Mouse (Mus musculus) midbrain, embryonic 12.5 days (tissue): ENCODE results near the gene Trappc5. TPM values are rescaled to one million over a fixed set of nuclear protein-coding genes. Genes with fewer than 3 reads are reported as not detected.

ENCODE experiments used
- ATAC-seq: fragments of 200-750 bp; cut with Nextera tagmentation; 2 replicates; pipeline ENCODE4 v1.8.0; 2017; ENCODE audit warnings: low read depth, moderate TSS enrichment, moderate library complexity; ENCODE audit not compliant: low FRiP score
- H3K27ac ChIP-seq: fragments of 300-500 bp; sonication (generic); replicated peaks from 2 replicates; pipeline ENCODE4 v1.5.1; 2016; ENCODE audit warnings: mild to moderate bottlenecking
- H3K27me3 ChIP-seq: fragments of 300-500 bp; sonication (generic); 2 replicates; pipeline ENCODE4 v1.6.1; 2016; ENCODE audit warnings: mild to moderate bottlenecking
- H3K36me3 ChIP-seq: fragments of 300-500 bp; sonication (generic); 2 replicates; pipeline ENCODE4 v1.6.1; 2016
- H3K4me1 ChIP-seq: fragments of 300-500 bp; sonication (generic); 2 replicates; pipeline ENCODE4 v1.6.1; 2016
- H3K4me2 ChIP-seq: fragments of 300-500 bp; sonication (generic); replicated peaks from 2 replicates; pipeline ENCODE4 v1.6.1; 2016; ENCODE audit warnings: mild to moderate bottlenecking, moderate library complexity
- H3K4me3 ChIP-seq: fragments of 300-500 bp; sonication (generic); 2 replicates; pipeline ENCODE4 v1.5.1; 2016; ENCODE audit warnings: mild to moderate bottlenecking
- H3K9ac ChIP-seq: fragments of 300-500 bp; sonication (generic); replicated peaks from 2 replicates; pipeline ENCODE4 v1.6.1; 2016; ENCODE audit warnings: mild to moderate bottlenecking, moderate library complexity
- H3K9me3 ChIP-seq: fragments of 300-500 bp; sonication (generic); 2 replicates; pipeline ENCODE4 v1.6.1; 2016; ENCODE audit warnings: mild to moderate bottlenecking
- WGBS: fragments of 180-500 bp; shearing (Covaris S2); methylation state at CpG from one replicate; pipeline ENCODE4 v1.1.7; 2016; 5-methylcytosine and 5-hydroxymethylcytosine counted together
- polyA plus RNA-seq: library from polyadenylated mRNA; unstranded; fragments of >200 nt; fragmentation: Nextera tagmentation; extraction: Ambion mirVana; gene quantifications from 2 replicates; pipeline ENCODE4 v1.2.1, GENCODE M21; 2016

The Trappc5 gene
- polyA plus RNA-seq, 1 experiment from 2014 or later: 46.6 TPM

DNA sequence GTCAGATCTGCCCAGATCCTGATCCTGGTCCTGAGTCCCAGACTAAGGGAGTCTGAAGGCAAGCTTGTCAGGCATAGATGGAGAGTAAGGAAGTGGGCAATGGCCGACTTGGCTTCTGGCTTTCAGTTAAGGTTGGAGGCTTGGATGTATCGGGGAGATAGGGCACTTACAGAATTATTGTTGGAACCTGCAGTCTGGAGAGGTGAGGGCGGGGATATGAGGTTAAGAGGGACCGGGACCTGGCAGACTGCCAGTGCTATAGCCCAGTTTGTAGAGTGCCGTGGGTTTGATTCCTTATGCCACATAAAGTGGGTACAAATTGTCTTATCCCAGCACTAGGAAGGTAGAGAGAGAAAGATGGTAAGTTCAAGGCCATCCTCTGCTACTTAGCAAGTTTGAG, 3.6 kb downstream of the Trappc5 start:
- 98% methylated on average over 5 of the region's 5 CpGs for WGBS
- H3K4me3 ChIP-seq: no peak overlapping the region
- no peaks in the 10 kb centered on the region for H3K27me3 ChIP-seq
- no peaks in the 10 kb centered on the region for H3K9me3 ChIP-seq
- peaks cover 12% of the 10 kb centered on the region for H3K4me1 ChIP-seq
- H3K4me2 ChIP-seq: no peak overlapping the region
- peaks cover 42% of the 10 kb centered on the region for H3K36me3 ChIP-seq
- no peak overlapping the region for H3K9ac ChIP-seq
- no peak overlapping the region for H3K27ac ChIP-seq
- no peak for ATAC-seq

GRCm38 (mm10) chr8:3682435-3682834, 6.3 kb downstream of the Trappc5 start:
- 96% methylated on average over 5 of the region's 5 CpGs for whole genome bisulfite sequencing
- Histone ChIP-seq H3K4me3 (no peak overlapping the region), H3K36me3 (peaks cover 42% of the 10 kb centered on the region), H3K27ac (no peak overlapping the region), H3K27me3 (no peaks in the 10 kb centered on the region), H3K4me2 (no peak overlapping the region), H3K9ac (no peak overlapping the region), H3K9me3 (no peaks in the 10 kb centered on the region), H3K4me1 (peaks cover 7% of the 10 kb centered on the region)
- ATAC-seq: no peak

DNA sequence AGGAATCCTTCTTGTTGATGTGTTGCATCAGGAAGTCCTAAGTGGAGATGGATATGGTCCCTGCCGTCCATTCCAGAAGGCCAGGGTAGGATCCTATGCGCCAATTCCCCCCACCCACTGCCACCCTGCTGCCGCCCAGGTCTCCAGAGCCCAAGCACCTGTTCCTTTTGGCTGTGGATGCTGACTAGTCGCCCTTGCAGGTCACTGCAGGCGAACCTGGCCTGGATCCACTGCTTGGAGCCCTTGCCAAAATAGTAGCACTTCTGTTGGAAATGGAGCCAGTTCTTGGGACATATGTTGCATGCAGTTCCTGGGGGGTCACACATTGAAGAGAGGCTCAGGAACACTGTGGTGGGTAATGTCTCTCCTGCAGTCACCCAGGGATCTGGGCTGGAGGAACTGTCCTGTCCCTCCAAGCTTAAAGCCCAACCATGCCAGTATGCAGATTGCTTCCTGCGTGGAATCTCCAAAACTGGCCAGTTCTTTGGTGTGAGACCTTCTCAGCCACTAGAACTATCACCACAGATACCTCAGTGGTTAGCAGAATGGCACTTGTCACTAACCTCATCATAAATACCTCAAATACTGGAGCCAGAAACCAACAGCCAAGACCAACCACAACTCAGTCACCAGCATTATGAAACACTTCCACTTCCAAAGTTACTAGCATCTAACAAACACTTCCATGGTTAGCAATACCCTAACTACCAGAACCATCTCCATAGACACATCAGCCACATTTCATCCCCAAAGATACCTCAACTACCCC, 7.5 kb downstream of the Trappc5 start:
- H3K4me1 ChIP-seq: no peaks in the 10 kb centered on the region
- H3K4me3 ChIP-seq: no peak overlapping the region
- H3K9me3 ChIP-seq: no peaks in the 10 kb centered on the region
- no peak overlapping the region for H3K27ac ChIP-seq
- 69% methylated on average over 6 of the region's 6 CpGs for WGBS
- peaks cover 41% of the 10 kb centered on the region for H3K36me3 ChIP-seq
- no peak overlapping the region for H3K4me2 ChIP-seq
- no peak for ATAC-seq
- H3K9ac ChIP-seq: no peak overlapping the region
- H3K27me3 ChIP-seq: no peaks in the 10 kb centered on the region

DNA sequence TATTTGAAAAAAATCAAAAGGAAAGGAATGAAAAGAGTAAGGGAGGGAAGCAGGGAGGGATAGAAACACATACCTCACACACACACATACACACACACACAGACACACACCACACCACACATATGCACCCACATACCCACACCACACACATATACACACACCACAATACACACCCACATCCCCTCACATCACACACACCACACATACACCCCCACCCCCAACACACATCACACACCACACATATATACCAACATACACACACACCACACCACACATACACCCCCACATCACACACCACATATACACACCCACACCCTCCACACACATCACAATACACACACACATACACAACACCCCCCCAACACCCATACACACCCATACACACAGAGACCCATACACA, 8.4 kb downstream of the Trappc5 start:
- H3K36me3 ChIP-seq: peaks cover 32% of the 10 kb centered on the region
- H3K27me3 ChIP-seq: no peaks in the 10 kb centered on the region
- H3K4me1 ChIP-seq: no peaks in the 10 kb centered on the region
- no peak overlapping the region; the same call in 1 of the 2 replicates for H3K9ac ChIP-seq
- peak; percentile 43 for ATAC-seq
- no peaks in the 10 kb centered on the region for H3K9me3 ChIP-seq
- H3K27ac ChIP-seq: no peak overlapping the region
- no peak overlapping the region for H3K4me3 ChIP-seq
- H3K4me2 ChIP-seq: no peak overlapping the region

DNA sequence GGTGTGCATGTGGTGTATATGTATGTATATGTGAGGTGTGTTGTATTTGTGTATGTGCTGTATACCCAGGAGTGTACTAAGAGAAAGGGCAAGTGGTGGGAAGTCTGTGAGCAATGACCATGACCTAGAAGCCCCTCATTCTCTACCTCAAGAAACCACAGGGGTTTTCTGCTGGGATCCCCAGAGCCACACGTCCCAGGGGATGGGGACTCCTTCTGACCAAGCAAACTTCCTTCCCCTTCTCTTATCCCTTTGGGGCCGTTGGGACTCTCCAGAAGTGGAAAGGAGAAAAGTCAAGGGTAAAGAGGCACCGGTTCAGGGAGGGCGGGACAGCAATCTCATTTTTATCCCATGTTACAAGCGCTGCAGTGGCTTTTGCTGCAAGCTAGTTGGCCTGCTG, 9.3 kb downstream of the Trappc5 start:
- Histone ChIP-seq H3K4me3 (no peak overlapping the region), H3K36me3 (peaks cover 23% of the 10 kb centered on the region), H3K27me3 (no peaks in the 10 kb centered on the region), H3K4me2 (no peak overlapping the region), H3K9me3 (no peaks in the 10 kb centered on the region), H3K9ac (no peak overlapping the region), H3K27ac (no peak overlapping the region), H3K4me1 (no peaks in the 10 kb centered on the region)
- 70% methylated on average over 5 of the region's 5 CpGs for WGBS
- ATAC-seq: no peak

DNA sequence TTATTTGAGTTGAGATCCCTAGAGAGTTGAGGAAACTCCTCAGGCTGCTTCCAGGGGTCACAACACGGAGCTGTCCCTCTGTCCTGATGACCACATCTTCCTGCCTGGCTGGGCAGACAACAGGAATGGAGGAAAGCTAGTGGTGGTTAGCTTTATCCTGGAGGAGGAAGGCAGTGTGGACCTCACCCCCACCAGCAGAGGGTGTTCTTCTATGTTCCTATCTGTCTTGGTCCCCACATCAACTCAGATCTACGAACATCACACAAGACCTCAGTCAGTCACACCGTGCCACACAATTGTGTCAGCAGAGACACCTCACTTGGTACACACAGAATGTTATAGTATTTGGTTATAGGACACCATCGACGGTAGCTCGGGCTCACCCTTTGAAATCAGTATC, 11.4 kb downstream of the Trappc5 start:
- peaks cover 5% of the 10 kb centered on the region; the same call in 1 of the 2 replicates for H3K36me3 ChIP-seq
- H3K4me1 ChIP-seq: no peaks in the 10 kb centered on the region
- H3K9me3 ChIP-seq: no peaks in the 10 kb centered on the region
- no peak overlapping the region for H3K4me3 ChIP-seq
- no peak overlapping the region for H3K4me2 ChIP-seq
- 79% methylated on average over 6 of the region's 6 CpGs for WGBS
- H3K27me3 ChIP-seq: no peaks in the 10 kb centered on the region
- H3K9ac ChIP-seq: no peak overlapping the region
- ATAC-seq: no peak
- no peak overlapping the region for H3K27ac ChIP-seq

DNA sequence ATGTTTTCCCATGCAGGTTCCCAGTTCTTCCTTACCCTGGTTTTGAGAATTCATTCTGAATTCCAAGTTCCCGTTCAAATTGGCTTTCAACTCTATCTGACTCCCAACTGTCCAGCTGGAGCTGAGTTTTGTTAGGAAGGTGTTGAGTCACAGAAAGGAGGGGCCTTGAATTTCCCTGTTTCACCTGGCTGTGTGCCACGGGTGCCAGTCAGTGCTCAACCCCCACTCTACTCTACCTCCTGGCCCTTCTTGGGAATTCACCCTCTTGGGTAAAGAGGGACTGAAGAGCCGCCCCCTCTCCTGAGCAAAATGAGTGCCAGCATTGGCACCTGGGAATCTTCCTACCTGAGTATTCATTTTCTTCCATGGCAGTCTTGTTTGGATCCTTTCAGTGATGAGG, 14.7 kb downstream of the Trappc5 start:
- no peaks in the 10 kb centered on the region for H3K36me3 ChIP-seq
- H3K4me1 ChIP-seq: no peaks in the 10 kb centered on the region
- H3K9ac ChIP-seq: no peak overlapping the region
- no peaks in the 10 kb centered on the region for H3K27me3 ChIP-seq
- H3K4me2 ChIP-seq: no peak overlapping the region
- H3K4me3 ChIP-seq: no peak overlapping the region
- 74% methylated on average over 3 of the region's 3 CpGs for WGBS
- no peaks in the 10 kb centered on the region for H3K9me3 ChIP-seq
- no peak for ATAC-seq
- H3K27ac ChIP-seq: no peak overlapping the region

GRCm38 (mm10) chr8:3694121-3694520, 18.0 kb downstream of the Trappc5 start, which contains the start of gene Fcer2a:
Gene Fcer2a (minus strand): TSS chr8:3694175.
- Histone ChIP-seq H3K27me3 (no peaks in the 10 kb centered on the region), H3K9me3 (no peaks in the 10 kb centered on the region), H3K9ac (no peak within 1 kb of the TSS), H3K27ac (no peak within 1 kb of the TSS), H3K4me2 (no peak within 1 kb of the TSS), H3K36me3 (no peaks in the 10 kb centered on the region), H3K4me1 (no peaks in the 10 kb centered on the region), H3K4me3 (no peak within 1 kb of the TSS)
- 85% methylated on average over 3 of the region's 3 CpGs for WGBS
- ATAC-seq: no peak

DNA sequence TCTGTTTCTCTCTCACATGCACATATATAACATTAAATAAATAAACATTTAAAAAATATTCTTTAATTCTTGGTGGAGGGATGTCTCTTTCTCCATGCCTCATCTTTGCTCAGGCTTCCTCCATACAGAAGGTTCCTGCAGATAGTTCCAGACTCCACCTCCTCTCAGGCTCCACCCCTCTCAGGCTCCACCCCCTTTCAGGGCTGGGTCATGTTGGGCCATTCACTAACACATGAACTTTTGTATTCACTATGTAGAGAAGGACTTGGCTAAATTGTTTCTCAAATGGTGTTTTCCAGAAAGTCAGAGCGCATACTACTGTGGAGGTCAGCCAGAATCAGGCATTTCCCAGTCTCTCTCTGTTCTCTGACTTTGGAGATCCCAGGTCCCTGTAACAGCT, 25.4 kb downstream of the Trappc5 start:
- ATAC-seq: no peak
- Histone ChIP-seq H3K27ac (no peak overlapping the region), H3K4me1 (no peaks in the 10 kb centered on the region), H3K4me3 (no peak overlapping the region), H3K36me3 (no peaks in the 10 kb centered on the region), H3K4me2 (no peak overlapping the region), H3K9ac (no peak overlapping the region), H3K9me3 (no peaks in the 10 kb centered on the region), H3K27me3 (no peaks in the 10 kb centered on the region)
- 90% methylated on average over 1 of the region's 1 CpGs for WGBS

- no peak for ATAC-seq
Observed at GRCm38 (mm10) chr8:3705711-3706110, 29.6 kb downstream of the Trappc5 start.

DNA sequence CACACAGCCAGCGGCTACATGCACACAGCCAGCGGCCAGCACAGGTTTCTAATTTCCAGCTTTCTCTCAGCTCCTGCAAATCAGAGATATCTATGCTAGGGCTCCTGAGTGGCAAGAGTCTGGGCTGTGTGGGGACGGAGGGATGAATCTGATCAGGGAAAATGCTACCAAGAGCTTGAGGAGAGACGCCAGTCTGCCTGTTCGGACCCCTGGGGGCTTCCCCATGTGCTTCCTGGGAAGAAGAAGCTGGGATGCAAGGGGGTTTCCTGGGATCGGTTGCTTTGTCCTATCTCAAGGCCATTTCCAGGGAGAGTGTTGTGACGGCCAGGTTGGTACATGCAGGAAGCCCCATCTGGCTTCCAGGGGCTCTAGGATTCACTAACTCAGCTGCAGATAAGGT, 31.5 kb downstream of the Trappc5 start:
- Histone ChIP-seq H3K4me2 (no peak overlapping the region), H3K9ac (no peak overlapping the region), H3K36me3 (no peaks in the 10 kb centered on the region), H3K27ac (no peak overlapping the region), H3K4me3 (no peak overlapping the region), H3K4me1 (no peaks in the 10 kb centered on the region), H3K27me3 (no peaks in the 10 kb centered on the region), H3K9me3 (no peaks in the 10 kb centered on the region)
- 71% methylated on average over 7 of the region's 7 CpGs for WGBS
- no peak for ATAC-seq

More at GRCm38 (mm10) chr8:3705711-3706110, 29.6 kb downstream of the Trappc5 start:
- H3K9ac ChIP-seq: no peak overlapping the region
- no peak overlapping the region for H3K4me3 ChIP-seq
- no peaks in the 10 kb centered on the region for H3K27me3 ChIP-seq
- H3K36me3 ChIP-seq: no peaks in the 10 kb centered on the region
- no peak overlapping the region for H3K4me2 ChIP-seq
- H3K9me3 ChIP-seq: no peaks in the 10 kb centered on the region
- WGBS: 64% methylated on average over 4 of the region's 4 CpGs
- no peak overlapping the region for H3K27ac ChIP-seq
- no peaks in the 10 kb centered on the region for H3K4me1 ChIP-seq

DNA sequence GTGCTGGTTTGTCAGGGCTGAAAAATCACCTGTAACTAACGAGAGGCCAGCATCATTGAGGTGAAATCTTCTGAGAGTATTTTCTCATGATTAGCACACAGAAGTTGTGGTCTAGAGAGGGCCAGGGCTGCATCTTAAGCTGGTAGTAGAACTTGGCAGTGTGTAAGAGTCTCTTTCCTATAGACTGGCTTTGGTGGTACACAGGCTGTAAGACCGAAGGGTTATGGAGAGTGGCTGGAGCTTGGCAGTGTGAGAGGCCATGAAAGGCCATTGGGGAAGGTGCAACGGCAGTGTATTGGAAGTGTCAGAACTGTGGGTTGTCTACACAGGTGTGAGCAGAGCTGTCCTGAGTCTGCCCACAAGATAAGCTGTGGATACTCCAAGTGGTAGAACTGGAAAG, 34.2 kb downstream of the Trappc5 start:
- WGBS: 83% methylated on average over 3 of the region's 3 CpGs

DNA sequence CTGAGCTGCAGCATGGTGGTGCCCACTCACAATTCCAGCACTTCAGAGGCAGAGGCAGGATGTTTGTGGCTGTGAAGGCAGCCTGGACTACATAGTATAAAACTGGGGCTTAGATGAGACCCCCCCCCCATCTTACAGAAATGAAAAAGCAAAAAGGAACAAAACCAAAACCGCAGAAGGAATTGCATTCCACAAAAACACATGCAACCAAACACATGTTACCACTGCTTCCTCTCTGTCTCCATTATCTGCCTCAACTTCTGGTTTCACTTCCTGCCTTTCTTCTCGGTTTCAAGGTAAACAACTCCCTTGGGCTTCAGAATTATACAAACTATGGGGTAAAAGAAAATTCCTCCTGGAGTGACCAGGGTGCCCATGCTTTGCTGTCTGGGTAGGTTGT, 35.5 kb downstream of the Trappc5 start:
- 68% methylated on average over 2 of the region's 2 CpGs for WGBS

More for the DNA sequence above, 34.2 kb downstream of the Trappc5 start:
- Histone ChIP-seq H3K4me2 (no peak overlapping the region), H3K9me3 (no peaks in the 10 kb centered on the region), H3K9ac (no peak overlapping the region), H3K27me3 (no peaks in the 10 kb centered on the region), H3K27ac (no peak overlapping the region), H3K36me3 (no peaks in the 10 kb centered on the region), H3K4me3 (no peak overlapping the region), H3K4me1 (no peaks in the 10 kb centered on the region)
- ATAC-seq: no peak

More for the DNA sequence above, 35.5 kb downstream of the Trappc5 start:
- no peak overlapping the region for H3K9ac ChIP-seq
- no peak for ATAC-seq
- H3K36me3 ChIP-seq: no peaks in the 10 kb centered on the region
- H3K4me2 ChIP-seq: no peak overlapping the region
- H3K9me3 ChIP-seq: no peaks in the 10 kb centered on the region
- H3K4me1 ChIP-seq: no peaks in the 10 kb centered on the region
- H3K4me3 ChIP-seq: no peak overlapping the region
- H3K27me3 ChIP-seq: no peaks in the 10 kb centered on the region
- no peak overlapping the region for H3K27ac ChIP-seq
